29 mouse cellular contexts compared by ENCODE assay signal in the genomic region with DNA sequence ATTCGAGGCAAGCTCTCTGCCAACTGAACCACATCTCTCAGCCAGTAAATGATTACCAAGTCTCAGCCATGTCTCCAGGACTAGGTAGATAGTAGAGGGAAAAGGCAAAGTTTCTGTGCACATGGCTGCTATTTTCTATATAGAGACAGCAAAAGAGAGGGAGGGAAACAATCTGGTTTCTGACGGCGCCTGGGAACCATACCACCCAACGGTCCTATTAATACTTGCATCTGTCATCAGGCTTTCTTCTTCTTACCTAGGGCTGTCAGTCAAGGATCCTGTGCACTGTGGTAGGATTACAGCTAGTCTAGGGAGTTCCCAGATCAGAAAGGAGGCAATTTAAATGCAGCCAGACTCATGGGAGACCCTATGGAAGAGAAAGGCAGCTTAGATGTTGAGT. TPM values are rescaled to one million over a fixed set of nuclear protein-coding genes. Genes with fewer than 3 reads are reported as not detected.
A peak's percentile ranks its signal among the peaks of the same experiment; 100 is the strongest.
DNase-seq lines count a peak whose midpoint lies in the region; ATAC-seq and TF ChIP-seq lines count a peak whose summit lies in the region.
"Had no signal": no experiment of that assay in that cellular context is flagged by ENCODE, and none has a peak within 500 bp of the region (broad histone marks: within the 10 kb centered on the region; RNA-seq: fewer than 3 reads in every experiment).

No protein-coding gene starts in this region.

- H3K27ac ChIP-seq in kidney, adult 2 months (ENCODE audit: insufficient read depth, low read depth, low read length), result no peak overlapping the region
- H3K27ac ChIP-seq in kidney, embryonic 14.5 days (ENCODE audit: low read depth, low read length), result no peak overlapping the region
- no peak overlapping the region for H3K27ac ChIP-seq in layer of hippocampus, adult 2 months
- H3K27ac ChIP-seq: embryonic facial prominence, embryonic 10.5 days; embryonic facial prominence, embryonic 15.5 days; forebrain, embryonic 12.5 days; hindbrain, embryonic 13.5 days; limb, embryonic 12.5 days; liver, embryonic 15.5 days; midbrain, embryonic 10.5 days; midbrain, embryonic 15.5 days; neural tube, embryonic 15.5 days; stomach, embryonic 15.5 days had no signal

- no peaks in the 10 kb centered on the region for H3K27me3 ChIP-seq in kidney, adult 2 months (replicated peaks; ENCODE audit: control insufficient read depth, insufficient read depth, low read length)
- H3K27me3 ChIP-seq in kidney, embryonic 14.5 days (ENCODE audit: control insufficient read depth, insufficient read depth, low read length), result no peaks in the 10 kb centered on the region
- H3K27me3 ChIP-seq: embryonic facial prominence, embryonic 15.5 days; forebrain, embryonic 12.5 days; hindbrain, embryonic 13.5 days; liver, embryonic 15.5 days; midbrain, embryonic 15.5 days; neural tube, embryonic 15.5 days; stomach, embryonic 15.5 days had no signal

- H3K4me3 ChIP-seq in kidney, adult 2 months (ENCODE audit: insufficient read depth, low read depth, low read length), result no peak overlapping the region
- no peak overlapping the region for H3K4me3 ChIP-seq in kidney, embryonic 14.5 days (ENCODE audit: low read length)
- no peak overlapping the region for H3K4me3 ChIP-seq in layer of hippocampus, adult 2 months
- H3K4me3 ChIP-seq: embryonic facial prominence, embryonic 10.5 days; embryonic facial prominence, embryonic 15.5 days; forebrain, embryonic 12.5 days; hindbrain, embryonic 13.5 days; limb, embryonic 12.5 days; liver, embryonic 15.5 days; midbrain, embryonic 10.5 days; midbrain, embryonic 15.5 days; neural tube, embryonic 15.5 days; stomach, embryonic 15.5 days had no signal

- WGBS in kidney, adult 2 months, result 55% methylated on average over 4 of the region's 4 CpGs
- 78% methylated on average over 4 of the region's 4 CpGs for WGBS in kidney, embryonic 14.5 days

- H3K36me3 ChIP-seq in kidney, adult 2 months (ENCODE audit: control insufficient read depth, insufficient read depth, low read length), result no peaks in the 10 kb centered on the region
- peaks cover 11% of the 10 kb centered on the region for H3K36me3 ChIP-seq in kidney, embryonic 14.5 days (ENCODE audit: control insufficient read depth, insufficient read depth, low read length)

- no peak for TF ChIP-seq CTCF in kidney, adult 2 months (conservative IDR thresholded peaks at IDR 0.05; ENCODE audit: insufficient read depth, insufficient read length, low read depth, low read length)
- TF ChIP-seq CTCF in layer of hippocampus, adult 2 months (conservative IDR thresholded peaks at IDR 0.05), result no peak

- no peaks in the 10 kb centered on the region for H3K4me1 ChIP-seq in kidney, adult 2 months (ENCODE audit: control insufficient read depth, insufficient read depth, low read length)
- no peaks in the 10 kb centered on the region for H3K4me1 ChIP-seq in kidney, embryonic 14.5 days (ENCODE audit: control insufficient read depth, insufficient read depth, low read length)
- H3K4me1 ChIP-seq: embryonic facial prominence, embryonic 10.5 days; embryonic facial prominence, embryonic 15.5 days; forebrain, embryonic 12.5 days; hindbrain, embryonic 13.5 days; limb, embryonic 12.5 days; liver, embryonic 15.5 days; midbrain, embryonic 15.5 days; neural tube, embryonic 15.5 days; stomach, embryonic 15.5 days had no signal

- no peaks in the 10 kb centered on the region for H3K9me3 ChIP-seq in kidney, embryonic 14.5 days (ENCODE audit: control insufficient read depth, low read length)
- H3K9me3 ChIP-seq: embryonic facial prominence, embryonic 10.5 days; embryonic facial prominence, embryonic 15.5 days; forebrain, embryonic 12.5 days; hindbrain, embryonic 13.5 days; limb, embryonic 12.5 days; liver, embryonic 15.5 days; midbrain, embryonic 10.5 days; midbrain, embryonic 15.5 days; neural tube, embryonic 15.5 days; stomach, embryonic 15.5 days had no signal

- DNase-seq in kidney, adult 2 months, result peak; percentile 47
- DNase-seq in layer of hippocampus, adult 2 months (ENCODE audit: low spot score in 2 of 2), result peak; percentile 48 to 49
- no peak for DNase-seq in layer of hippocampus, adult 9-10 months (ENCODE audit: low spot score)
- DNase-seq in layer of hippocampus, postnatal 10 days (ENCODE audit: low spot score in 2 of 2), result peak; percentile 32 to 40
- DNase-seq in right cerebral cortex, postnatal 14 days, result peak; percentile 46
- no peak for DNase-seq in cerebellum, adult 11 months
- DNase-seq: adrenal gland, postnatal 25 days; B cell, adult 2 months; cerebellum, adult 2 months; cerebellum, postnatal 14 days; heart, postnatal 36 days; kidney, postnatal 25 days; lung, embryonic 14.5 days; lung, postnatal 14 days; retina, postnatal 1 day; thymus, postnatal 14 days had no signal

- no peak for TF ChIP-seq POLR2A in kidney, adult 2 months (IDR thresholded peaks at IDR 0.05; ENCODE audit: low read depth, low read length)

- no peak overlapping the region for H3K9ac ChIP-seq in kidney, embryonic 14.5 days (ENCODE audit: low read depth, low read length)
- H3K9ac ChIP-seq: embryonic facial prominence, embryonic 15.5 days; forebrain, embryonic 12.5 days; hindbrain, embryonic 13.5 days; limb, embryonic 12.5 days; liver, embryonic 15.5 days; lung, embryonic 14.5 days; midbrain, embryonic 15.5 days; neural tube, embryonic 15.5 days; stomach, embryonic 15.5 days had no signal

- H3K4me2 ChIP-seq in kidney, embryonic 14.5 days (replicated peaks; ENCODE audit: low read depth, low read length), result no peak overlapping the region
- H3K4me2 ChIP-seq: embryonic facial prominence, embryonic 15.5 days; forebrain, embryonic 12.5 days; hindbrain, embryonic 13.5 days; limb, embryonic 12.5 days; liver, embryonic 15.5 days; lung, embryonic 14.5 days; midbrain, embryonic 15.5 days; neural tube, embryonic 15.5 days; stomach, embryonic 15.5 days had no signal

- ATAC-seq in kidney, embryonic 14.5 days (ENCODE audit: low FRiP score, low TSS enrichment), result no peak
- ATAC-seq in granulocyte monocyte progenitor cell, adult 5-6 weeks (replicated peaks; ENCODE audit: poor library complexity, severe bottlenecking), result no peak
- ATAC-seq: intestine, postnatal 0 days; midbrain, embryonic 15.5 days had no signal

RNA-seq across cellular contexts. Expression of a gene that starts 21.3 kb away (rescaled TPM):
- polyA plus RNA-seq in kidney, adult 2 months (2012; rRNA removed), result 7.1 and 7.4 TPM in 2 replicates
- polyA plus RNA-seq in kidney, embryonic 14.5 days (2014; fragmentation: Nextera tagmentation; extraction: Ambion mirVana), result 16.4 and 31.7 TPM in 2 replicates
- total RNA-seq in layer of hippocampus, adult 2 months (2021), result 10 to 100 TPM; 31.1 to 34.0 TPM
- total RNA-seq in layer of hippocampus, postnatal 10 days (2021), result 10 to 100 TPM; 40.3 to 46.9 TPM
- total RNA-seq in granulocyte monocyte progenitor cell, adult 5-6 weeks (2014; fragmentation: Nextera tagmentation), result 12.9 and 23.3 TPM in 2 replicates
- 23.5 and 26.9 TPM in 2 replicates for total RNA-seq in granulocyte monocyte progenitor cell, adult 5-6 weeks (2017)

RNA-seq across cellular contexts. Expression of a gene that starts 21.3 kb away (rescaled TPM):
- 2.6 and 3.4 TPM in 2 replicates for polyA plus RNA-seq in kidney, adult 2 months (2012; rRNA removed)
- 9.4 and 20.0 TPM in 2 replicates for polyA plus RNA-seq in kidney, embryonic 14.5 days (2014; fragmentation: Nextera tagmentation; extraction: Ambion mirVana)
- total RNA-seq in layer of hippocampus, adult 2 months (2021), result 1 to 10 TPM; 8.7 to 9.4 TPM
- total RNA-seq in layer of hippocampus, postnatal 10 days (2021), result 1 to 10 TPM; 9.1 TPM
- total RNA-seq in granulocyte monocyte progenitor cell, adult 5-6 weeks (2014; fragmentation: Nextera tagmentation), result 6.5 and 13.7 TPM in 2 replicates
- 14.1 and 14.5 TPM in 2 replicates for total RNA-seq in granulocyte monocyte progenitor cell, adult 5-6 weeks (2017)

Comparison
In these comparisons a context has a peak if more than half of its experiments do, and no peak if none do; other contexts are left out.
1. DNase-seq: peak in kidney, adult 2 months (single experiment), layer of hippocampus, adult 2 months (2 of 2), layer of hippocampus, postnatal 10 days (2 of 2) and right cerebral cortex, postnatal 14 days (single experiment); none in layer of hippocampus, adult 9-10 months (single experiment) and cerebellum, adult 11 months (single experiment).